Mouse (Mus musculus) adrenal gland, postnatal 14 days (tissue): Measurements from ENCODE around the gene Olfr1454. TPM values are rescaled to one million over a fixed set of nuclear protein-coding genes. Genes with fewer than 3 reads are reported as not detected.

Experiments used
- DNase-seq: peaks from one replicate; pipeline ENCODE4 v3.0.0; 2021; ENCODE audit warnings: mixed read lengths
- long read RNA-seq, 2 experiments: library from polyadenylated mRNA; stranded (forward); transcript quantifications; one replicate each; pipeline ENCODE4 v2.0.0; 2021
- total RNA-seq: library from RNA; stranded (reverse); gene quantifications from 2 replicates; pipeline ENCODE4 v1.2.3, GENCODE M21; 2021

Olfr1454 gene
- not detected in 2 replicates for total RNA-seq
- long read RNA-seq, experiment 1: 0 reads
- long read RNA-seq, experiment 2: 0 reads

GRCm38 (mm10) chr19:13060310-13060709 lies at the start of gene Olfr1454:
Gene Olfr1454 (plus strand): TSS chr19:13060610.
- no peak for DNase-seq

GRCm38 (mm10) chr19:13028227-13028626 lies 32.2 kb upstream of the Olfr1454 start, which contains the start of gene Olfr1453:
Gene Olfr1453 (minus strand): TSS chr19:13028327.
- no peak for DNase-seq

- no peak for DNase-seq
Observed at GRCm38 (mm10) chr19:13093908-13094307, 33.5 kb downstream of the Olfr1454 start.

DNA sequence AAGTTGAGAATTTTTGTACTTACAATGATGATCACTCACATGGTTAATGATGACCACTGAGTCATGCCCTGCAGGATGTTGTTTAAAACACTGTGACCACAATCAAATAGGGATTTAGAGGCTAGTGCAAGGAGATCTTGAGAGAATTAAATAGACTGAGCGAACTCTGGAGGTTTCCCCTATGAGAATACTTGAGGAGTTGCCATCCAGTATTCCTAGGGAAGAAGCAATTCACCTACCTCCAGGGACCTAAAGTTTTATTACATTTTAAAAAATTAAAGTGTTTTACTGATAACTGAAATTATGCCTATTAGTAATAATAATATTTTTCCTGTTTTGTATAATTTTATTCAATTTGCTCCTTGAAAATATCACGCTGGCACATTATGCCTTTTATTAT lies 37.4 kb downstream of the Olfr1454 start, which contains the start of gene Olfr1457:
Olfr1457 (minus strand) TSS at position 101 of the 400 bp plus-strand sequence.
- no peak for DNase-seq

GRCm38 (mm10) chr19:13106675-13107074 lies 46.3 kb downstream of the Olfr1454 start, which contains the start of gene Olfr1458:
Gene Olfr1458 (minus strand): TSS chr19:13106775.
- DNase-seq: no peak

Other genes with a start within 250 kb of the Olfr1454 start
- gene Gm5244, start 213.9 kb upstream of the Olfr1454 start, total RNA-seq: not detected in 2 replicates
- not detected in 2 replicates for gene Olfr1444, start 203.3 kb upstream of the Olfr1454 start, total RNA-seq
- not detected in 2 replicates for gene Olfr1445, start 176.8 kb upstream of the Olfr1454 start, total RNA-seq
- not detected in 2 replicates for gene Olfr1446, start 167.1 kb upstream of the Olfr1454 start, total RNA-seq
- not detected in 2 replicates for gene Olfr1447, start 156.9 kb upstream of the Olfr1454 start, total RNA-seq
- gene Olfr1448, start 136.2 kb upstream of the Olfr1454 start, total RNA-seq: not detected in 2 replicates
- not detected in 2 replicates for gene Olfr1449, start 129.8 kb upstream of the Olfr1454 start, total RNA-seq
- gene Olfr1450, start 110.4 kb upstream of the Olfr1454 start, total RNA-seq: not detected in 2 replicates
- gene Olfr1451, start 65.6 kb upstream of the Olfr1454 start, total RNA-seq: not detected in 2 replicates
- not detected in 2 replicates for gene Olfr1453, start 32.3 kb upstream of the Olfr1454 start, total RNA-seq
- gene Olfr1457, start 37.3 kb downstream of the Olfr1454 start, total RNA-seq: not detected in 2 replicates
- not detected in 2 replicates for gene Olfr1458, start 46.2 kb downstream of the Olfr1454 start, total RNA-seq
- gene Olfr1459, start 88.9 kb downstream of the Olfr1454 start, total RNA-seq: 0.04 and 0.07 TPM in 2 replicates
- not detected in 2 replicates for gene Olfr1461, start 102.4 kb downstream of the Olfr1454 start, total RNA-seq
- not detected in 2 replicates for gene Olfr1462, start 125.1 kb downstream of the Olfr1454 start, total RNA-seq
- not detected in 2 replicates for gene Olfr1463, start 170.7 kb downstream of the Olfr1454 start, total RNA-seq